Mouse (Mus musculus) activated CD4-positive, CD25-positive, alpha-beta regulatory T cell, adult 4 months (primary cell): ENCODE data around the gene Dpm2. TPM values are rescaled to one million over a fixed set of nuclear protein-coding genes. Genes with fewer than 3 reads are reported as not detected.
A peak's percentile ranks its signal among the peaks of the same experiment; 100 is the strongest.

Experiments used
- ATAC-seq: one replicate; pipeline ENCODE4 v1.8.0; 2017
- polyA plus RNA-seq, 2 experiments: library from polyadenylated mRNA; unstranded; fragments of 100-300 nt; shearing (Covaris generic); gene quantifications; one replicate each; pipeline ENCODE4 v1.2.1; 2017

Gene Dpm2
- polyA plus RNA-seq, 2 experiments from 2014 or later = 107 to 124 TPM

- peak; percentile 70 for ATAC-seq
Observed at GRCm38 (mm10) chr2:32586871-32587351, 16.3 kb downstream of the Dpm2 start, which contains the start of gene St6galnac4. St6galnac4 (plus strand) TSS chr2:32587095.

DNA sequence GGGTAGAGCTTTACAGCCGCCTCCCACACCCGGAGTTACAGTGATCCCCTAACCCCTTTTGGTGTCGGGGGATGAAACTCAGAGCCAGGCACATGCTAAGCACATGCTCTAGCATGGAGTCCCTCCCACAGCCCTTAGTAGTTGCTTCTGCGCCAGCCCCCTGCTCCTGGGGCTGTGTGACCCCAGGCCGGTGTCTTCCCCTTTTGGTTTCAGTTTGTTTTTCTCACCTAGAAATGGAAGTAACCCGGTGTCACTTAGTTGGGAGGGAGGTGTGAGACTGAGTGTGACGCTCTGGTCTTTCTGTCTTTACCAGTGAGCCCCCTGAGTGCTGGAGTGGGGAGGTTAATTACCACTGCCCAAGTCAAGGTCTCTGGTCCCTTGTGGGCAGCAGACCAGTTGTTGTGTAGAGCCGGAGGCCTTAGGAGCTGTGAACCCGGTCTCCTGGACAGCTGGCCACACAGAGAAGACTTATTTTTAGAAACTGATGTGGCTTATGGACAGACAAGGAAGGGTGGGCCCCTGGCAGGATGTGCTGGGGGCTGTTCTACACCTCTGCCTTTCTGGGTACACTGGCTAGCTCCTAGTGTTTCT, 17.2 kb downstream of the Dpm2 start:
- peak; percentile 58 for ATAC-seq

DNA sequence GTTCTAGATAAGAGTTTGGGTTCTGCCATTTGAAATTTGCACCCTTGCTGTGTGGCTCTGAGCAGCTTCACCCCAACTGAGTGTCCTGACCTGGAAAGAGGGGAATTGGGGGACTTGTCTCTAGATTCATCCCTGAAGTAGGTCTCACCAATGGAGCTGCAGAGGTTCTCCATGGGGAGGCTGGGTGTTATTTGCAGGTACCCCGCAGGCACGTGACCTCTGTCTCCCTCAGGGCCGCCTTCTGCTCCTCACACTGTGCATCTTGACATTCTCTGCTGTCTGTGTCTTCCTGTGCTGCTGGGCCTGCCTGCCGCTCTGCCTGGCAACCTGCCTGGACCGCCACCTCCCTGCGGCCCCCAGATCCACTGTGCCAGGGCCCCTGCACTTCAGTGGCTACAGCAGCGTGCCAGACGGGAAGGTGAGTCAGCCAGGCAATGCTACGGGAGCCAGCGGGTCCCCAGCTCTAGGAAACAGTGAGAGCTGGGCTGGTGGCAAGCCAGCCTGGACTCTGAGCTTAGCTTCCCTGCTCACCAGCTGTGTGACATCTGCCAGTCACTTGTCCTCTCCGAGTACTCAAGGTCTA, 18.6 kb downstream of the Dpm2 start:
- no peak for ATAC-seq

GRCm38 (mm10) chr2:32590224-32590623, 19.6 kb downstream of the Dpm2 start:
- ATAC-seq = no peak

DNA sequence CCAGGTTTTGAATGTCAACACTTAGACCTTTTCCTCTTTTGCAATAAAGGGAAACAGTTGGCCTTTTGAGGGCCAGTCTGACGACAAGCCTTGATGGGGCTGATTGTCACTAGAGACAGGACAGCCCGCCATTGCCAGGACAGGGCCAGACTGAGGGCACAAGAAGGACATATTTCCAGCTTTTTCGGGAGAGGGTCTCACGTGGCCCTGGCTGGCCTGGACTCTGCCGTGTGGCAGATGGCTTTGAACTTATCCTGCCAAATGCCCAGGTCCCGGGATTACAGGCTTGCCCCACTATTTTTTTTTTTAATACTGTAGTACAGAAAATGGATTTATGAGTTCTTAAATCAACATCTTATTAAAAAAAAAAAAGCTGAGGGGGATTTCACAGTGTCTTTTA, 20.6 kb downstream of the Dpm2 start:
- ATAC-seq = no peak

GRCm38 (mm10) chr2:32596725-32597124, 26.1 kb downstream of the Dpm2 start:
- ATAC-seq = no peak

- ATAC-seq = no peak
Observed at GRCm38 (mm10) chr2:32597248-32597647, 26.6 kb downstream of the Dpm2 start.

- ATAC-seq = no peak
Observed at GRCm38 (mm10) chr2:32597699-32598098, 27.0 kb downstream of the Dpm2 start.

DNA sequence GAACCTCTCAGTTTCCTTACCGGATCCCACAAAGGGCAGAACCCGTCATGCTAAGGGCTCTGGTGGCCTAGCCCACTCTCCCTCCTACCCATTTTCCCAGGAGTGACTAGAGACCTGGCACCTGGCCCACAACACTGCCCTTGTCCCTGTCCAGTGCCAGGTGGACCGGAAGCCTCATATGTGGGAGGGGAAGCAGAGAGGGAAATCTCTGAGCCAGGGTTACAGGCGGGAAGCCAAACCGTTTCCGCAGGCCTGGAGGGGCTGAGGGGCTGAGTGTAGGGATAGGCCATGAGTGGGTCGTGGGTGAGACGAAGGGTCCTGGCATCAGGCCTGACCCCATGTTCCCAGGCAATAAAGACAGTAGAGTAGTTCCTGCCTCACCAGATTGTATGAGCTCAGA, 27.8 kb downstream of the Dpm2 start:
- no peak for ATAC-seq

DNA sequence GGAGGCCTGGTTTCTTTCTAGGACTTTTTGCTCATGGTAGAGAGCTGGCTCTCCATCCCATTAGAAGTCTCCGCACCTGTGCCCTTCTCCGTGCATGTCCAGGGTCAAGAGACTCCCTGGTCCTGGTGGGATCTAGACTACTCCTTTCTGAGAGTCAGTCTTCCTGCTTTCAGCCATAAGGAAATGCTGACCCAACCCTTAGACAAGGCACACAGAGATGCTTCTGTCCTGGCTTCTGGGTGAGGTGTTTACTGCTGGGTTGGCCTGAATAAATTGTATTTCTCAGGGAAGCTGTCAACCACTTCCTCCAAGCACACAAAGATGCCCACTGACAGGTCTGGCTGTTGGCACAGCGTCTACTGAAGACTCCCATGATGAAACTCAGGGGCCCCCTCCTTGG, 28.8 kb downstream of the Dpm2 start, which contains the start of gene St6galnac6:
Gene St6galnac6 (plus strand): TSS at position 301 of the 400 bp plus-strand sequence.
- no peak for ATAC-seq

GRCm38 (mm10) chr2:32601417-32602065, 30.9 kb downstream of the Dpm2 start:
- peak; percentile 68 for ATAC-seq

- peak; percentile 41 for ATAC-seq
Observed at GRCm38 (mm10) chr2:32602600-32603054, 32.0 kb downstream of the Dpm2 start.

DNA sequence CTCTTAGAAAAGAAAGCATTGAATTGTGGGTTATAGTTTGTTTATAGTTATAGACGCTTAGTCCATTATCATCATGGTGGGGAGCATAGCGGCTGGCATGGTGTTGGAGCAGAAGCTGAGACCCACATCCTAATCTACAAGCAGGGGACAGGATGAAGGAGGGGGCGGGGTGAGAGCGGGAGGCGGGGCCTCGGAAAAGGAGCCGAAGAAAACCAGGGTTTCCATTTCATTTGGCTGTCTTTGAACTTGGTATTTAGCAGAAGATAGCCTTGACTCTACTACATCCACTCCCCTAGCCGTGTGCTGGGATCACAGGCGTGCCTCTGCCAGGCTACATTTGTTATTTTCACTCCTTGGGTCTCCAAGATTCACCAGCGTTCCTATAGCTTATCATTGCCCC, 34.0 kb downstream of the Dpm2 start:
- ATAC-seq = no peak

DNA sequence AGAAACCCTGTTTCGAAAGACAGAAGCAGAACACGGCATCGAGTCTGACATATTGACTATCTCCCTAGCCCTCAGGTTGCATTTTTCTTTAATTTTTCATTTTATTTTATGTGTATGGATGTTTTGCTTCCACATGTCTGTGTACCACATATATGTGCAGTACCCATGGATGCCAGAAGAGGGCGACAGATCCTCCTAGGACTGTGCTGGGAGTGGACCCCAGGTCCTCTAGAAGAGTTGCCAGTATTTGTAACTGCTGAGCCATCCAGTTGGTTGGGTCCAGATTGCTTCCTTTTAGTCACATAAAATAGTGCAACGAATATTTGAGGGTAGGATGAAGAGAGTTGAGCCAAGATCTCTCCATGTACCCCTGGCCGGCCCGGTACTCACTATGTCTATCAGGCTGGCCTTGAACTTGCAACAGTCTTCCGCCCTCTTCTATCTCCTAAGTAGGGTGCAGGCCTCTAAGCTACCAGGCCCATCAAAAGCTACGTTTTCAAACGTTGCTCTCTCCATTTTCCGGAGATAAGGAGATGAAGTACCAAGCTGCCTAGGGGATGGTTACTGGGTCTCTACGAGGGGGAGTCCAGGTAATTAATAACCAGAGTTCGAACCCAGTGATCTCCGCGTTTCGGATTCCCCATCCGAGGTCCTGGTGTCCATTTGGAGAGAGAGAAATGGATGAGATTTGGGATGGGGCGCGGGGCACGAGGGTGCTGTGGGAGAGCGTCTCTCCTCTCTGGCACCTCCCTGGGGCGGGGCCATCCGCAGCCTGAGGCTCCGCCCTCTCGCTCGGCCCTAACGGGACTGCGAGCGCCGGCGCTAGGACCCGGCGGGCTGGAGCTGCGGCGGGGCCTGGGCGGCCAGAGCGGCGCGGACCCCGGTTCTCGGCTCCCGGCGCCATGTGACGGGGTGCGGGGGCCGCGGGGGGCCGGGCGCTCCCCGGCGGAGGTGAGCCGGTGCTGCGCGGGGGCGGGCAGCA, 35.8 kb downstream of the Dpm2 start:
- peak; percentile 26 for ATAC-seq

- peak; percentile 58 for ATAC-seq
Observed at GRCm38 (mm10) chr2:32607262-32607947, 36.7 kb downstream of the Dpm2 start.

DNA sequence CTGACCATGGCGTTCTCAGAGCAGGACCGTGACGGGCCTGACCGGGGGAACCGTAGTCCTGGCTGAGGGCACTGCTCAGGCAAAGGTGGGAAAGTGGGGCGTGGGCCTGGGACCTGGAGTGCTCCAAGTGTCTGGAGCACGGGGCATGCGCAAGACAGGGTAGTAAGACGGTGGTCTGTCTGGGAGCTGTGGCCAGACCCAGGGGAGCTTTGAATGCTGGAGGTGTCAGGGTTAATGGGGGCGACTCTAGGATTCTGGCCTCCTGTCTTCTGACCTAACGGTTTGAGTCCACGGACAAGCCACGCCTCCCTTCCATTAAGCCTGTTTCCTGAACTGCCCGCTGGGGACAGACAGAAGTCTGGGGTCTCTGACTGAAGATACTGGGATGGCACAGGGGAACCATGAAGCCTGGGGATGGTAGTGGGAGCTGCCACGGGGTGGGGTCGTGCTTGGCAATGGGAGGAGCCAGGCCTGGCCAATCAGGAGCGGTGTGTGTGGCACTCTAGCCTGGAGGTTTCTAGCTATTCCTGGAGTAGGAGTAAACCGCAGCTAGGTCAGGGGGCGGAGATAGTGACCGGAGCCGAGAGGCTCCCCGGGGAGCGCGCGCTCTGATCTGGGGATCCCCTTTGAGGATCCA, 37.6 kb downstream of the Dpm2 start:
- ATAC-seq = no peak

GRCm38 (mm10) chr2:32608778-32609435, 38.2 kb downstream of the Dpm2 start:
- no peak for ATAC-seq

- no peak for ATAC-seq
Observed at GRCm38 (mm10) chr2:32610610-32611229, 40.1 kb downstream of the Dpm2 start.

DNA sequence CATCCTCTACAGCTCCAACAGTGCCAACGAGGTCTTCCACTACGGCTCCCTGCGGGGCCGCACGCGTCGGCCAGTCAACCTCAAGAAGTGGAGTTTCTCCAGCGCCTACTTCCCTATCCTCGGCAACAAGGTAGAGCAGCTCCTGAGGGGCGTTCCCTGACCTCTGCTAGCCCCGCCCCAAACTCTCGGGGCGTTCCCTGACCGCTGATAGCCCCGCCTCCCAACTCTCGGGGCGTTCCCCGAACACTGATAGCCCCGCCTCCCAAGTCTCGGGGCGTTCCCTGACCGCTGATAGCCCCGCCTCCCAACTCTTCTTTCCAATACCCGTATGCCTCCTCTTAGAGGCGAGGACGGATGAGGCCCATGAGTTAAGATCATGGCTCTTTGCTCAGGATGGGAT, 41.6 kb downstream of the Dpm2 start:
- no peak for ATAC-seq

GRCm38 (mm10) chr2:32617109-32617508, 46.5 kb downstream of the Dpm2 start:
- no peak for ATAC-seq
